Mouse (Mus musculus) MEL (cell line): Measurements from ENCODE around the gene Gm7075. TPM values are rescaled to one million over a fixed set of nuclear protein-coding genes. Genes with fewer than 3 reads are reported as not detected.
"Not testable (repeated sequence)": the region's sequence is repeated elsewhere in the genome, so short reads cannot be mapped to it uniquely, and the experiment has no call there.

ENCODE experiments used
- DNase-seq: peaks from one replicate; pipeline ENCODE4 v3.0.0; 2011; ENCODE audit warnings: low read depth, low spot score
- H3K27ac ChIP-seq: 2 replicates; pipeline ENCODE4 v1.5.1; 2012; ENCODE audit warnings: low read depth, mild to moderate bottlenecking, control low read depth, low read length, moderate library complexity; ENCODE audit not compliant: control insufficient read depth
- H3K27me3 ChIP-seq, 2 experiments: fragments of 150-350 bp in 1 of 2; sonication (generic) in 1 of 2; 2 replicates each; pipeline ENCODE4 v1.6.1; 2012; ENCODE audit warnings: low read length in 2 of 2, mild to moderate bottlenecking in 2 of 2, improper control_type of control experiment in 1 of 2, moderate library complexity in 1 of 2; ENCODE audit not compliant: insufficient read depth in 2 of 2, control insufficient read depth in 1 of 2
- H3K36me3 ChIP-seq, 2 experiments: 2 replicates each; pipeline ENCODE4 v1.6.1; 2012 to 2014; ENCODE audit warnings: low read length in 2 of 2, improper control_type of control experiment in 1 of 2, inconsistent platforms in 1 of 2, mild to moderate bottlenecking in 1 of 2; ENCODE audit not compliant: insufficient read depth in 2 of 2, control insufficient read depth in 1 of 2
- H3K4me1 ChIP-seq, 2 experiments: fragments of 150-350 bp in 1 of 2; sonication (generic) in 1 of 2; 2 replicates each; pipeline ENCODE4 v1.6.1; 2012; ENCODE audit warnings: low read length in 2 of 2, improper control_type of control experiment in 1 of 2, mild to moderate bottlenecking in 1 of 2; ENCODE audit not compliant: insufficient read depth in 2 of 2, control insufficient read depth in 1 of 2
- H3K4me3 ChIP-seq, 2 experiments: fragments of 150-350 bp in 1 of 2; sonication (generic) in 1 of 2; 2 replicates each; pipeline ENCODE4 v1.5.1; 2012; ENCODE audit warnings: low read depth in 2 of 2, low read length in 2 of 2, mild to moderate bottlenecking in 2 of 2, moderate library complexity in 2 of 2, control low read depth in 1 of 2, improper control_type of control experiment in 1 of 2; ENCODE audit not compliant: control insufficient read depth in 1 of 2, insufficient read depth in 1 of 2
- H3K79me2 ChIP-seq: 2 replicates; pipeline ENCODE4 v1.6.1; 2012; ENCODE audit warnings: mild to moderate bottlenecking, low read length, moderate library complexity; ENCODE audit not compliant: control insufficient read depth, poor library complexity, insufficient read depth
- H3K9ac ChIP-seq: 2 replicates; pipeline ENCODE4 v1.6.1; 2012; ENCODE audit warnings: low read depth, mild to moderate bottlenecking, control low read depth, low read length, moderate library complexity; ENCODE audit not compliant: control insufficient read depth, poor library complexity, severe bottlenecking
- H3K9me3 ChIP-seq: fragments of 150-350 bp; sonication (generic); replicated peaks from 2 replicates; pipeline ENCODE4 v1.6.1; 2012; ENCODE audit warnings: mild to moderate bottlenecking, low read length, improper control_type of control experiment, moderate library complexity; ENCODE audit not compliant: insufficient read depth
- BHLHE40 ChIP-seq: IDR thresholded peaks from 2 replicates; pipeline ENCODE4 v1.6.1; 2012; ENCODE audit warnings: low read depth, mild to moderate bottlenecking, inconsistent platforms, low read length, improper control_type of control experiment, borderline replicate concordance
- CHD1 ChIP-seq: IDR thresholded peaks from 2 replicates; pipeline ENCODE4 v1.6.1; 2012; ENCODE audit warnings: low read depth, mild to moderate bottlenecking, inconsistent platforms, low read length, improper control_type of control experiment
- CHD2 ChIP-seq: IDR thresholded peaks from 2 replicates; pipeline ENCODE4 v1.6.1; 2011; ENCODE audit warnings: low read length, improper control_type of control experiment
- CTCF ChIP-seq, 3 experiments: IDR thresholded peaks in 2 of 3; conservative IDR thresholded peaks in 1 of 3; 2 replicates each; pipeline ENCODE4 v1.5.1; 2011 to 2012; ENCODE audit warnings: low read length in 3 of 3, low read depth in 2 of 3, mild to moderate bottlenecking in 2 of 3, improper control_type of control experiment in 1 of 3, inconsistent platforms in 1 of 3, mixed read lengths in 1 of 3, moderate library complexity in 1 of 3; ENCODE audit not compliant: control insufficient read depth in 1 of 3, insufficient read depth in 1 of 3, poor library complexity in 1 of 3, severe bottlenecking in 1 of 3
- ELF1 ChIP-seq: IDR thresholded peaks from 2 replicates; pipeline ENCODE4 v1.6.1; 2014; ENCODE audit warnings: low read depth, mild to moderate bottlenecking, inconsistent platforms, low read length, improper control_type of control experiment, moderate library complexity
- ETS1 ChIP-seq: IDR thresholded peaks from 2 replicates; pipeline ENCODE4 v1.6.1; 2012; ENCODE audit warnings: low read depth, mild to moderate bottlenecking, inconsistent platforms, low read length, improper control_type of control experiment, moderate library complexity
- GATA1 ChIP-seq: IDR thresholded peaks from 2 replicates; pipeline ENCODE4 v1.6.1; 2011; ENCODE audit warnings: low read depth, low read length, improper control_type of control experiment
- HCFC1 ChIP-seq: IDR thresholded peaks from 2 replicates; pipeline ENCODE4 v1.6.1; 2012; ENCODE audit warnings: low read depth, mild to moderate bottlenecking, inconsistent platforms, low read length, improper control_type of control experiment, moderate library complexity
- JUND ChIP-seq: IDR thresholded peaks from 2 replicates; pipeline ENCODE4 v1.6.1; 2011; ENCODE audit warnings: low read depth, mild to moderate bottlenecking, improper control_type of control experiment, low read length
- MAX ChIP-seq: IDR thresholded peaks from 2 replicates; pipeline ENCODE4 v1.6.1; 2011; ENCODE audit warnings: low read length, improper control_type of control experiment
- MYC ChIP-seq: IDR thresholded peaks from 2 replicates; pipeline ENCODE4 v1.6.1; 2011; ENCODE audit warnings: low read depth, mild to moderate bottlenecking, low read length, improper control_type of control experiment, moderate library complexity
- NELFE ChIP-seq: IDR thresholded peaks from 2 replicates; pipeline ENCODE4 v1.6.1; 2011; ENCODE audit warnings: low read depth, low read length, improper control_type of control experiment
- RAD21 ChIP-seq: IDR thresholded peaks from 2 replicates; pipeline ENCODE4 v1.6.1; 2011; ENCODE audit warnings: mild to moderate bottlenecking, low read depth, low read length, improper control_type of control experiment
- SIN3A ChIP-seq: IDR thresholded peaks from 2 replicates; pipeline ENCODE4 v1.6.1; 2012; ENCODE audit warnings: low read length, improper control_type of control experiment, inconsistent platforms
- SMC3 ChIP-seq: IDR thresholded peaks from 2 replicates; pipeline ENCODE4 v1.6.1; 2011; ENCODE audit warnings: low read depth, low read length, improper control_type of control experiment
- TBP ChIP-seq: IDR thresholded peaks from 2 replicates; pipeline ENCODE4 v1.8.0; 2011; ENCODE audit warnings: low read depth, low read length, improper control_type of control experiment
- USF1 ChIP-seq: IDR thresholded peaks from 2 replicates; pipeline ENCODE4 v1.6.1; 2014; ENCODE audit warnings: low read depth, mild to moderate bottlenecking, inconsistent platforms, low read length, improper control_type of control experiment, moderate library complexity
- USF2 ChIP-seq, 2 experiments: IDR thresholded peaks; 2 replicates each; pipeline ENCODE4 v1.6.1; 2011 to 2012; ENCODE audit warnings: improper control_type of control experiment in 2 of 2, low read length in 2 of 2, borderline replicate concordance in 1 of 2, inconsistent platforms in 1 of 2, low read depth in 1 of 2, mild to moderate bottlenecking in 1 of 2; ENCODE audit not compliant: insufficient read depth in 1 of 2
- ZKSCAN1 ChIP-seq: IDR thresholded peaks from 2 replicates; pipeline ENCODE4 v1.6.1; 2012; ENCODE audit warnings: low read depth, mild to moderate bottlenecking, inconsistent platforms, low read length, improper control_type of control experiment, moderate library complexity
- ZNF384 ChIP-seq: IDR thresholded peaks from 2 replicates; pipeline ENCODE4 v1.6.1; 2012; ENCODE audit warnings: low read depth, mild to moderate bottlenecking, inconsistent platforms, low read length, improper control_type of control experiment
- polyA plus RNA-seq, 2 experiments: library from polyadenylated mRNA; stranded (reverse) in 1 of 2; unstranded in 1 of 2; fragments of >175 nt in 1 of 2; fragments of >200 nt in 1 of 2; gene quantifications; 2 replicates each; pipeline versions ENCODE4 v1.2.1 to v1.2.4; 2012; ENCODE audit warnings: low replicate concordance in 2 of 2, low read depth in 1 of 2; ENCODE audit not compliant: insufficient read length in 2 of 2, insufficient read depth in 1 of 2, missing spikeins in 1 of 2
- total RNA-seq: library from RNA; depleted of rRNA; stranded (reverse); fragments of 300-350 nt; gene quantifications from 2 replicates; pipeline ENCODE4 v1.2.3, GENCODE M21; 2012

The Gm7075 gene
- total and polyA plus RNA-seq, 3 experiments, result not detected

GRCm38 (mm10) chr10:63411674-63412073 lies 9.9 kb downstream of the Gm7075 start:
- not testable (repeated sequence) for H3K27ac ChIP-seq, H3K79me2 ChIP-seq, H3K4me3 ChIP-seq, H3K9ac ChIP-seq, H3K36me3 ChIP-seq, H3K4me1 ChIP-seq, H3K27me3 ChIP-seq, H3K9me3 ChIP-seq
- DNase-seq, result peak; percentile 81
- peak; percentile 54; the same call in 1 of the 2 replicates for TF ChIP-seq ZNF384

GRCm38 (mm10) chr10:63410162-63410956 lies 11.2 kb downstream of the Gm7075 start:
- Histone ChIP-seq H3K4me3 (peak overlapping the region; percentile 32 to 47; a peak in 3 of 4 replicates), H3K79me2 (no peaks in the 10 kb centered on the region), H3K4me1 (peaks cover 2 to 7% of the 10 kb centered on the region in 2 experiments; a peak in 3 of 4 replicates), H3K9me3 (no peaks in the 10 kb centered on the region), H3K27ac (no peak overlapping the region), H3K36me3 (peaks cover 0 to 4% of the 10 kb centered on the region in 2 experiments; a peak in 2 of 4 replicates)
- peak; percentile 52 for DNase-seq
- TF ChIP-seq USF2 (IDR thresholded peaks at IDR 0.05; ENCODE audit: borderline replicate concordance in 1 of 2, insufficient read depth in 1 of 2, low read depth in 1 of 2, low read length in 2 of 2) (no peak), HCFC1 (no peak), JUND (no peak)
- TF ChIP-seq, all 39 proteins: peak for 0
- H3K9ac ChIP-seq, result no peak overlapping the region; the same call in 1 of the 2 replicates
- H3K27me3 ChIP-seq, result no peaks in the 10 kb centered on the region

- no peak for DNase-seq
- H3K9ac ChIP-seq, result no peak overlapping the region
- H3K27ac ChIP-seq, result no peak overlapping the region
- H3K79me2 ChIP-seq, result no peaks in the 10 kb centered on the region
- no peak for TF ChIP-seq TBP
- no peak for TF ChIP-seq ELF1
- no peak for TF ChIP-seq RAD21
- no peak for TF ChIP-seq SMC3
- TF ChIP-seq USF1, result no peak
- TF ChIP-seq NELFE, result no peak
- TF ChIP-seq JUND, result no peak
- no peak for TF ChIP-seq CHD2
- TF ChIP-seq SIN3A, result no peak
- no peak for TF ChIP-seq MYC
- TF ChIP-seq USF2 (IDR thresholded peaks at IDR 0.05; ENCODE audit: borderline replicate concordance in 1 of 2, insufficient read depth in 1 of 2, low read depth in 1 of 2, low read length in 2 of 2), result no peak
- no peak for TF ChIP-seq HCFC1
- no peak for TF ChIP-seq CHD1
- no peak for TF ChIP-seq BHLHE40
- TF ChIP-seq ETS1, result no peak
- TF ChIP-seq ZKSCAN1, result no peak
- TF ChIP-seq CTCF (IDR thresholded peaks at IDR 0.05 in 2 of 3, conservative IDR thresholded peaks at IDR 0.05 in 1 of 3; ENCODE audit: control insufficient read depth in 1 of 3, insufficient read depth in 1 of 3, low read depth in 2 of 3, low read length in 3 of 3, poor library complexity in 1 of 3, severe bottlenecking in 1 of 3), result no peak
- no peak for TF ChIP-seq GATA1
- no peak for TF ChIP-seq MAX
- H3K27me3 ChIP-seq, result no peaks in the 10 kb centered on the region
- H3K4me1 ChIP-seq, result no peaks in the 10 kb centered on the region
- no peaks in the 10 kb centered on the region for H3K36me3 ChIP-seq
- H3K4me3 ChIP-seq, result no peak overlapping the region
- no peaks in the 10 kb centered on the region for H3K9me3 ChIP-seq
These were observed 18.0 kb downstream of the Gm7075 start for GRCm38 (mm10) chr10:63403636-63404035.
